8 mouse cellular contexts compared by ENCODE assay signal in the genomic region with DNA sequence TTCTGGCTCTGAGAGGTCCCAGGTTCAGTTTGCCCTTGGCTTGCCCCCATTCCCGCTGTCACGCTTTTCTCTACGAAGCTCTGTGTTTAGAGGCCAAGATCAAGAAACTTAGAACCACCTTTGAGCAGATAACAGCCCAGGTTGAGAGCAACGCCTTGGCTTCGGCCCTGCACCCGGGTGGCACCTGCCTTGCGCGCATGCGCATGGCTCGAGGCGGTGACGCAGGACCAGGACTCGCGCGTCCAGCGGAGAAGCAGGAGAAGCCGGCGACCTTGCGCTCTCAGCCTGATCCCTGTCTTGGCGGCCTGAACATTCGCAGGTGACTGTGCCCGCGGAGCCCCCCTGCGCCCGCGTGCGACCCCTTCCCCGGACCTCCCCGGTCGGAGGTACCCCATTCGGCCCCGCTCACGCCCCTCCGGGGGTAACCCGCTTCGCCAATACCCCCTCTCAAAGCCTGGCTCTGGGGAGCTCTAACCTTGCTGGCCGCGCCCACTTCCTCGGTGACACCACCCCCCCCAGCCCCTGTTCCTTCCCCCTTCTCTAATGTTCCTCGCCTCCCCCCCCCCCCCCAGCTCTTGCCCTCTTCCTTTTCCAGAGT. TPM values are rescaled to one million over a fixed set of nuclear protein-coding genes. Genes with fewer than 3 reads are reported as not detected.
DNase-seq lines count a peak whose midpoint lies in the region; ATAC-seq lines count a peak whose summit lies in the region.

A gene (plus strand): TSS at position 232 of the 598 bp plus-strand sequence.

- peak within 1 kb of the TSS; percentile 97 for H3K4me3 ChIP-seq in megakaryocyte, embryonic 14.5 days (replicated peaks)

- H3K4me1 ChIP-seq in megakaryocyte, embryonic 14.5 days = peaks cover 56% of the 10 kb centered on the region

- H3K36me3 ChIP-seq in megakaryocyte, embryonic 14.5 days (replicated peaks; ENCODE audit: low read length) = peaks cover 5% of the 10 kb centered on the region

- H3K27me3 ChIP-seq in megakaryocyte, embryonic 14.5 days (replicated peaks) = no peaks in the 10 kb centered on the region

- no peaks in the 10 kb centered on the region for H3K9me3 ChIP-seq in megakaryocyte, embryonic 14.5 days

- peak; percentile 94 to 97 for DNase-seq in adrenal gland, adult (ENCODE audit: inconsistent age in 2 of 2, low spot score in 1 of 2)
- DNase-seq in embryo, embryonic 10.5 days (ENCODE audit: low spot score) = peak; percentile 85
- peak; percentile 83 for DNase-seq in gastrocnemius, postnatal 25 days
- DNase-seq in left cerebral cortex, adult 9 months (ENCODE audit: low spot score in 2 of 2) = peak; percentile 61 to 88
- peak; percentile 86 to 88 for DNase-seq in right cerebral cortex, adult 2 months (ENCODE audit: low spot score in 2 of 2)
- peak; percentile 90 for DNase-seq in urinary bladder, postnatal 14 days (ENCODE audit: low spot score)

- peak; percentile 53 for ATAC-seq in inflammation-experienced regulatory T-cells, adult 6 months

RNA-seq across cellular contexts. Expression of the gene that starts here (rescaled TPM):
- total RNA-seq in gastrocnemius, postnatal 25 days (2021) = 10 to 100 TPM; 37.8 to 39.2 TPM
- polyA plus RNA-seq in inflammation-experienced regulatory T-cells, adult 6 months (2017; shearing (Covaris generic)) = 100 to 1,000 TPM; 107 to 209 (median 120) TPM
- polyA plus RNA-seq in megakaryocyte, embryonic 14.5 days (2012; ENCODE audit: insufficient read depth, low replicate concordance) = 1.9 and 2.3 TPM in 2 replicates

Comparison
In these comparisons a context has a peak if more than half of its experiments do, and no peak if none do; other contexts are left out.
1. Peak in every context shown above with its lines: DNase-seq, ATAC-seq and H3K4me3 ChIP-seq.
2. RNA of the gene that starts here (polyA plus RNA-seq): 107 to 209 TPM in inflammation-experienced regulatory T-cells, adult 6 months; 1.9 to 2.3 TPM in megakaryocyte, embryonic 14.5 days; every median in the first group is over 10 times any median in the second.